Mouse (Mus musculus) myocyte (in vitro differentiated cells): ENCODE measurements around the gene Ets1. TPM values are rescaled to one million over a fixed set of nuclear protein-coding genes. Genes with fewer than 3 reads are reported as not detected.

Experiments
- H3K27me3 ChIP-seq: one replicate; pipeline ENCODE4 v1.6.1; 2011; ENCODE audit not compliant: control insufficient read depth, insufficient read depth, insufficient read length
- H3K36me3 ChIP-seq: one replicate; pipeline ENCODE4 v1.6.1; 2011; ENCODE audit not compliant: control insufficient read depth, insufficient read depth
- H3K4me2 ChIP-seq: one replicate; pipeline ENCODE4 v1.6.1; 2011; ENCODE audit warnings: low read depth, control low read depth
- H3K4me3 ChIP-seq: one replicate; pipeline ENCODE4 v1.5.1; 2011; ENCODE audit warnings: mild to moderate bottlenecking, control low read depth, moderate library complexity
- H3K79me2 ChIP-seq: one replicate; pipeline ENCODE4 v1.6.1; 2011; ENCODE audit not compliant: control insufficient read depth, insufficient read depth
- H3ac ChIP-seq: one replicate; pipeline ENCODE4 v1.6.1; 2011; ENCODE audit not compliant: control insufficient read depth, insufficient read length
- CEBPB ChIP-seq: IDR thresholded peaks from 2 replicates; pipeline ENCODE4 v1.6.1; 2011; ENCODE audit warnings: mild to moderate bottlenecking, moderate library complexity; ENCODE audit not compliant: poor library complexity, insufficient read depth, severe bottlenecking
- E2F4 ChIP-seq: IDR thresholded peaks from one replicate; pipeline ENCODE4 v1.6.1; 2011; ENCODE audit warnings: mild to moderate bottlenecking, control low read depth, moderate library complexity; ENCODE audit not compliant: insufficient read depth
- MAX ChIP-seq: IDR thresholded peaks from one replicate; pipeline ENCODE4 v1.6.1; 2011; ENCODE audit warnings: low read depth, mild to moderate bottlenecking, control low read depth
- MYOD1 ChIP-seq, 3 experiments: IDR thresholded peaks; one replicate each; pipeline ENCODE4 v1.6.1; 2011; ENCODE audit warnings: control low read depth in 2 of 3, low read depth in 2 of 3, mild to moderate bottlenecking in 2 of 3, moderate library complexity in 1 of 3; ENCODE audit not compliant: insufficient read length in 2 of 3, control insufficient read depth in 1 of 3
- MYOG ChIP-seq, 3 experiments: IDR thresholded peaks; one replicate each; pipeline ENCODE4 v1.6.1; 2011; ENCODE audit warnings: control low read depth in 2 of 3, low read depth in 2 of 3, mild to moderate bottlenecking in 2 of 3; ENCODE audit not compliant: insufficient read length in 2 of 3, control insufficient read depth in 1 of 3, insufficient read depth in 1 of 3
- POLR2A ChIP-seq: IDR thresholded peaks from one replicate; pipeline ENCODE4 v1.6.1; 2011; ENCODE audit warnings: low read depth, mild to moderate bottlenecking, control low read depth, moderate library complexity; ENCODE audit not compliant: insufficient read length
- POLR2AphosphoS2 ChIP-seq: IDR thresholded peaks from one replicate; pipeline ENCODE4 v1.6.1; 2011; ENCODE audit warnings: low read depth, control low read depth; ENCODE audit not compliant: insufficient read length
- REST ChIP-seq: IDR thresholded peaks from one replicate; pipeline ENCODE4 v1.6.1; 2011; ENCODE audit warnings: mild to moderate bottlenecking, control low read depth, moderate library complexity; ENCODE audit not compliant: insufficient read depth, insufficient read length
- SRF ChIP-seq: IDR thresholded peaks from one replicate; pipeline ENCODE4 v1.6.1; 2011; ENCODE audit warnings: low read depth; ENCODE audit not compliant: control insufficient read depth, insufficient read length
- TCF12 ChIP-seq: IDR thresholded peaks from one replicate; pipeline ENCODE4 v1.6.1; 2011; ENCODE audit warnings: mild to moderate bottlenecking, control low read depth; ENCODE audit not compliant: poor library complexity, insufficient read depth, severe bottlenecking
- TCF3 ChIP-seq: IDR thresholded peaks from one replicate; pipeline ENCODE4 v1.6.1; 2011; ENCODE audit warnings: low read depth, control low read depth; ENCODE audit not compliant: insufficient read length
- USF1 ChIP-seq: IDR thresholded peaks from one replicate; pipeline ENCODE4 v1.6.1; 2011; ENCODE audit warnings: low read depth, mild to moderate bottlenecking, control low read depth, moderate library complexity
- polyA plus RNA-seq: library from polyadenylated mRNA; unstranded; fragments of >200 nt; fragmentation: generic; extraction: Trizol; gene quantifications from one replicate; pipeline ENCODE4 v1.2.1, GENCODE M21; 2012; ENCODE audit warnings: missing spikeins

The Ets1 gene
- polyA plus RNA-seq, 1 experiment = 5.4 TPM

DNA sequence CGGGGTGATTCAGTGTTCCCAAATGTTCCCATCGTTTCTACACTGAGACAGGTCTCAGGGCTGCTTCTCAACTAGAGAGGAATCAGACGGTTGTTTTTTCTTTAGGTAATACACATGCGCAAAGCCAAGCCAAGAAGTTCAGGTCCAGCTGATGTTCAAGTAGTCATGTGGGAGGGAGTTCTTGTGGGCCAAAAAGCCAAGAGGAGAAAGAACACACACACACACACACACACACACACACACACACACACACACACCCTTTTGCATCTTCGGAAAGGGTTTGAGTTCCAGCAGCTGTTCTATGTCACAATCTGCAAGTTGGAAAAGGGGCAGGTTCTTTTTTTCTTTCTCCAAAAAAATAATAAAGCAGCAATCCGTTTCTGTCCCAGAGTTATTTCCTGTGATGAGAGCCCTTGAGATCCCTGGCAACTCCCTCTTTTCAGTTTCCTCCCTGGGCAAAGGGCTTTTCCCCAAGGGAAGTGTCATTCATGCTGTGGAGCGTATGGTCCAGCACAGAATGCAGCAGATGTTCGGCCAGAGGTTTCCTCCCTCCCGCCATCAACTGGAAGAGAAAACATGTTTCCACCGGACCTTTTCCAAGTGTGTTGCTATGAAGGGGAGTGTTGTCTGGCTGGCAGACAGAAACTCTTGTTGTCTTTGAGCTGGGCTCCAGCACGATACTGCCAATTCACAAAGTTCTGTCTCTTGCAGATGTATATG, 10.7 kb downstream of the Ets1 start:
- no peak for TF ChIP-seq REST
- no peak for TF ChIP-seq SRF
- no peak for TF ChIP-seq CEBPB
- no peak for TF ChIP-seq TCF3
- TF ChIP-seq E2F4 = no peak

DNA sequence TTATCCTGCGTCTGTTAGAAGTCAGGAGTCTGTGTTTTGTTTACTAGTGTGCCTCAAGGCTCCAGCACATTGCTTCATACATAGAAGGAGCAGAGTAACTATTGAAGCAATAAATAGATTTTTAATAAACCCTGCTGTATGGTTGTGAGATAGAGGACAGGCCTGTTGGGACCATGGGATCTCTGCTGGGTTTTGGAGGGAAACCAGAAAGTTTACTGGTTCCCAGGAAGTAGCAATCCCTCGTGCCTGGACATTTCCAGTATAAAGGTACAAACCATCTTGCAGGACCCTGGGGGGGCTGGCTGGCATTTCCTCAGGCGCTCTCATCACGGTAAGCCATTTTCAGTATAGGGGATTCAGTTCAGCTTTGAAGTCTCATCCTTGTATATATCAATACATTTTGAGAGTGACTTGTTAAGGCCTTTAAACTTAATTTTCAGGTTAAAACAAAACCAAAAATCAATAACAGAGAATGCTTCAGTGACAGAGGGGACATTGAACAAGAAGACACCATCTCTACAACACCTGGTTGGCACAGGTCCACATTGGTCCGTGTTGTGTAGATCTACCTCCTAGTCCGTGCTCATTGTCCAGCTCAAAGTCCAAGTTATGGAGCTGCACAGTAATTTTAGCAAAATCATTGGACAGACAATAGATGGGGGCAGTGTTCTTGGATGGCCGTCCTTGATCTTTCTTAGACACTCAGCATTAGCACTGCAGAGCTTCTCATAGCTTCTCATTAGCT, 11.7 kb downstream of the Ets1 start:
- Histone ChIP-seq H3K4me2 (no peak overlapping the region), H3ac (no peak overlapping the region), H3K27me3 (no peaks in the 10 kb centered on the region), H3K4me3 (no peak overlapping the region), H3K36me3 (no peaks in the 10 kb centered on the region), H3K79me2 (no peaks in the 10 kb centered on the region)
- no peak for TF ChIP-seq POLR2A
- TF ChIP-seq SRF = no peak
- TF ChIP-seq CEBPB = no peak
- TF ChIP-seq TCF3 = no peak
- no peak for TF ChIP-seq REST
- no peak for TF ChIP-seq TCF12
- no peak for TF ChIP-seq MYOD1 (IDR thresholded peaks at IDR 0.05; ENCODE audit: control insufficient read depth in 1 of 3, insufficient read length in 2 of 3, low read depth in 2 of 3)
- TF ChIP-seq POLR2AphosphoS2 = no peak
- no peak for TF ChIP-seq MYOG (IDR thresholded peaks at IDR 0.05; ENCODE audit: control insufficient read depth in 1 of 3, insufficient read depth in 1 of 3, insufficient read length in 2 of 3, low read depth in 2 of 3)
- TF ChIP-seq MAX = no peak
- no peak for TF ChIP-seq USF1
- TF ChIP-seq E2F4 = no peak

More for the DNA sequence above, 10.7 kb downstream of the Ets1 start:
- Histone ChIP-seq H3K36me3 (no peaks in the 10 kb centered on the region), H3K27me3 (no peaks in the 10 kb centered on the region), H3K4me2 (no peak overlapping the region), H3K79me2 (no peaks in the 10 kb centered on the region), H3ac (no peak overlapping the region), H3K4me3 (no peak overlapping the region)

DNA sequence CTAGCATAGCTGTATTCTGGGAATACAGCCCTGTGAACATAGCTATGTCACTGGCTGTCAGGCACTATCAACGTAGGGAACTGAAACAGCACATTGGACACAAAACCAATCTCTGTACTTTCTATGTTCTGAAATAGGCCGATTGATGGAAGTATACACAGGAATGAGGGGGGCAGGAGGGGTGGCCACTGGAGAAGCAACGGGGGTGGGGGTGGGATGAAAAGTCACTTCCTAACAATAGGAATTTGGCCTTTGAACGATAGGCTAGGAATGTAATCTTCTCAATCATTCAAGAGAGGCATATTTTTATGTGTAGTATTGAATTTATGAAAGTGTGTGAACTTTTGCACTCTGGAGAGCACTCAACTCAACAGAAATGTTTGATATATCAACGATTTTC, 12.3 kb downstream of the Ets1 start:
- Histone ChIP-seq H3K36me3 (no peaks in the 10 kb centered on the region), H3K79me2 (no peaks in the 10 kb centered on the region), H3K4me3 (no peak overlapping the region)

DNA sequence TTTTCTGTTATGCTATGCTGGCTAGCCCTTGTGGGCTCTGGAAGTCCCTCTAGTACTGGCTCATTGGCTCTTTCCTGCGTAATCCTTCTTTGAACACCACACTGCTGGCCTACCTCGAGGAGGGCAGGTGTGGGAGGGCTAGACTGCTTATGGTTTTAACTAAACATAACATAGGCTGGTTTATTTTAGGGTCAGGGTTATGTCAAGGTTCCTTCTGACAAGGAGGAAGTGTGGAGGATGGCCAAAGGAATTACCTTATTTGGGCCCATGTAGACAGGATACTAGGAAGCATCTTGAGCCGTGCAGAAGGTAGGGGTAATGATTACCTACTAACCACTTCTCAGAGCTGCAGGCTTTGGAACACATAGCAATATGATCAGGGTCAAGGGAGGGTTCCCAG, 14.7 kb downstream of the Ets1 start:
- H3K27me3 ChIP-seq = no peaks in the 10 kb centered on the region
- H3ac ChIP-seq = no peak overlapping the region
- no peaks in the 10 kb centered on the region for H3K36me3 ChIP-seq
- H3K79me2 ChIP-seq = no peaks in the 10 kb centered on the region
- H3K4me3 ChIP-seq = no peak overlapping the region
- H3K4me2 ChIP-seq = no peak overlapping the region
- TF ChIP-seq CEBPB (no peak), MYOG (IDR thresholded peaks at IDR 0.05; ENCODE audit: control insufficient read depth in 1 of 3, insufficient read depth in 1 of 3, insufficient read length in 2 of 3, low read depth in 2 of 3) (no peak), USF1 (no peak), POLR2AphosphoS2 (no peak), SRF (no peak)

More for the DNA sequence above, 12.3 kb downstream of the Ets1 start:
- no peak overlapping the region for H3K4me2 ChIP-seq
- no peak overlapping the region for H3ac ChIP-seq
- no peaks in the 10 kb centered on the region for H3K27me3 ChIP-seq
- TF ChIP-seq POLR2AphosphoS2 (no peak), CEBPB (no peak), MAX (no peak), SRF (no peak), MYOG (IDR thresholded peaks at IDR 0.05; ENCODE audit: control insufficient read depth in 1 of 3, insufficient read depth in 1 of 3, insufficient read length in 2 of 3, low read depth in 2 of 3) (no peak), MYOD1 (IDR thresholded peaks at IDR 0.05; ENCODE audit: control insufficient read depth in 1 of 3, insufficient read length in 2 of 3, low read depth in 2 of 3) (no peak), TCF12 (no peak), POLR2A (no peak), E2F4 (no peak), TCF3 (no peak), REST (no peak), USF1 (no peak)

DNA sequence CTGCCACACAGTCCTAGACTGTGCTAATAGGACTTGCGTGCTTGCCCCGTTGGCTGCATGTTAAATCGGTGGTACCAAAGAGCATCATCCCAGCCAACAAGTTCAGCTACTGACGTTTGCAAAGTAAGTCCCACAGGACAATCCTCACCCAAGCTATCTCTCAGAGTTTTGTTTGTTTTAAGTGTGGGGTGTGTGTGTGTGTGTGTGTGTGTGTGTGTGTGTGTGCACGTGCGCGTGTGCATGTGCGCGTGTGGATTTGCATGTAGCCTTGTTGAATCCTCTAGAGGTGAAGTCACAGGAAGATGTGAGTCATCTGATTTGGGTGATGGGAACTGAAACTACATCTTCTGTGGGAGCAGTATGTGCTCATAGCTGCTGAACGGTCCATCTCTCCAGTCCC, 16.1 kb downstream of the Ets1 start:
- Histone ChIP-seq H3K4me3 (no peak overlapping the region), H3K27me3 (no peaks in the 10 kb centered on the region), H3K4me2 (no peak overlapping the region), H3K79me2 (no peaks in the 10 kb centered on the region), H3ac (no peak overlapping the region), H3K36me3 (no peaks in the 10 kb centered on the region)
- TF ChIP-seq REST (no peak), TCF3 (no peak), MAX (no peak), USF1 (no peak), CEBPB (no peak), TCF12 (no peak), MYOG (IDR thresholded peaks at IDR 0.05; ENCODE audit: control insufficient read depth in 1 of 3, insufficient read depth in 1 of 3, insufficient read length in 2 of 3, low read depth in 2 of 3) (no peak), MYOD1 (IDR thresholded peaks at IDR 0.05; ENCODE audit: control insufficient read depth in 1 of 3, insufficient read length in 2 of 3, low read depth in 2 of 3) (no peak), POLR2A (no peak), POLR2AphosphoS2 (no peak), SRF (no peak), E2F4 (no peak)
